Mouse (Mus musculus): Measurements from ENCODE around the gene Ergic1.

- TF ChIP-seq POLR2A (IDR thresholded peaks at IDR 0.05; ENCODE audit: low read depth, low read length) = no peak
- no peak for TF ChIP-seq CTCF (IDR thresholded peaks at IDR 0.05; ENCODE audit: extremely low read depth, insufficient read depth, insufficient read length, insufficient replicate concordance)
Measured at GRCm38 (mm10) chr17:26580873-26581401, 19.6 kb downstream of the Ergic1 start.
